Mouse (Mus musculus): ENCODE data around the gene Trim25.
"Not testable (repeated sequence)": the region's sequence is repeated elsewhere in the genome, so short reads cannot be mapped to it uniquely, and the experiment has no call there.

Trim25 gene

GRCm38 (mm10) chr11:88994492-88994891 lies 4.7 kb upstream of the Trim25 start:
- DNase-seq (ENCODE audit: low spot score) = no peak

GRCm38 (mm10) chr11:88995616-88996015 lies 3.6 kb upstream of the Trim25 start:
- DNase-seq (ENCODE audit: low spot score) = no peak

DNA sequence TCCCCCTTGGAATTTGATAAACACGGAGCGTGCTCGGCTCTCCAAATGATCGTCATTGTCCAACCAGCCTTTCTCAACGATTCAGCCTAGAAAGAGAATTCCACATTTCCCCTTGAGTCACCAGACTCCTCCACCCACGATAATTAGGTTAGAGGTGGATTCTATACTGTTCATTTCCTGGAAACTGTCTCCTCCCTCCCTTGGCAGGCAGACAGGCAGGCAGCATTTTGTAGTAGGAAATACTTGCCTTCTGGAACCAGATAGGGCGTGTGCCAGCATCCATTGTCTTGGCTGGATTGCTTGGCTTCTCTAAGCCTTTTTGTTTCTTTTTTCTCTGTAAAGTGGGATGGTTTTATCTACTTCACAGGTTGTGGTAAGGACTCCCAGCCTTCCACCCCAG lies 2.7 kb upstream of the Trim25 start:
- no peak for DNase-seq (ENCODE audit: low spot score)

GRCm38 (mm10) chr11:88997343-88997742 lies 1.8 kb upstream of the Trim25 start:
- DNase-seq (ENCODE audit: low spot score) = not testable (repeated sequence)

DNA sequence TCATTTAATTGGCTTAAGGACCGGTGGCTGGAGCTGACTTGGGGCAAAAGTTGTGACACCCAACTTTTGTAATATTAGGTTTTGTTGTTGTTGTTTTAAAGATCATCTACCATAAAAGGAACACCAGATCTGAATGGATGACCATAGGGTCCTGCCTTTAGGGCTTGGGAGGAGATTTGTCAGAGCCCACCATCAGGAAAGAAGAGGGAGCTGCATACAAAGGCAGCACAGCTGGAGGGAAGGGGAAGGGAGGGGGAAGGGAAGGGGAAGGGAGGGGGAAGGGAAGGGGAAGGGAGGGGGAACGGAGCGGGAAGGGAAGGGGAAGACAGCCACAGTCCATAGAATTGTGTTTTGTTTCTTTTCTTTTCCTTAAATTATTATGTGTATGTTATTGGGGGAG lies 770 bp upstream of the Trim25 start:
- no peak for DNase-seq (ENCODE audit: low spot score)

DNA sequence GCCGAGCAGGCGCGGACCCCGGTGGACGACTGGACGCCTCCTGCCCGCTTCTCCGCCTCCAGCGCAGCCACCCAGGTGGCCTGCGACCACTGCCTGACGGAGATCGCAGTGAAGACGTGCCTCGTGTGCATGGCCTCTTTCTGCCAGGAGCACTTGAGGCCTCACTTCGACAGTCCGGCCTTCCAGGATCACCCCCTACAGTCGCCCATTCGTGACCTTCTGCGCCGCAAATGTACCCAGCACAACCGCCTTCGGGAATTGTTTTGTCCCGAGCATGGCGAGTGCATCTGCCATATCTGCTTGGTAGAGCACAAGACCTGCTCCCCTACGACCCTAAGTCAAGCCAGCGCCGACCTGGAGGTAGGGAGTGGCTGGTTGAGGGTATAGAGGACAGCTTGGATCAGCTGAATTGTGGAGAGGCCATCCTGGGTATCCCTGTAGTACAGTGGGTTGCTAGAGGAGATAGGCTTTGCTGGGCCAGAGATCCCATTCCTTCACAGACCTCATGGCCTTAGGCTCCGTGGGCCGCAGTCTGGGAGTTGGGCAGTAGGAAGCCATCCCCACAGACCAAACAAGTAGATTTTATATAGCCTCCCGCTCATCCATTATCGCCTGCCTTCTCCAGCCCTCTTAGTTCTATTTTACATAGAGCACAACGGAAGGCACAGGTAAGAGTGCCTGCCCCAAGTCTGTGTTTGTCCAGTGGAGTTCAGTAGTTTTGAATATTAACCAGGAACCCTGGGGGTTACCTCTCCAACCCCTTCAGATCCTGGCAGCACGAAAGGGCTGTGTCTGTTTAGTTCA lies 749 bp downstream of the Trim25 start:
- peak; percentile 36 for DNase-seq (ENCODE audit: low spot score)

DNA sequence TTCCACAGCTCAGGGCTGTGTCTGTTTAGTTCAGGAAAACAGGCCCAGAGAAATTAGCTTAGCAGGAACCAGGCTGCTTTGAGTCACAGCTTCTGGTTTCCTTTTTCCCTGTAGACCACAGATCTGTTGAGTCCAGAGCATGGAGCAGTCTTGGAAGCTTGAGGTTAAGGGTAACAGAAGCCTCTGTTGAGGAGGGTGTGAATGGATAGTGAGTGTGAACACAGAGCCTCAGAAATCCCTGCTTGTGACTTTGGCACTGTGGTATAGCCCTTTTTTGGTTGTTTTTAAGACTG lies 1.3 kb downstream of the Trim25 start:
- no peak for DNase-seq (ENCODE audit: low spot score)

DNA sequence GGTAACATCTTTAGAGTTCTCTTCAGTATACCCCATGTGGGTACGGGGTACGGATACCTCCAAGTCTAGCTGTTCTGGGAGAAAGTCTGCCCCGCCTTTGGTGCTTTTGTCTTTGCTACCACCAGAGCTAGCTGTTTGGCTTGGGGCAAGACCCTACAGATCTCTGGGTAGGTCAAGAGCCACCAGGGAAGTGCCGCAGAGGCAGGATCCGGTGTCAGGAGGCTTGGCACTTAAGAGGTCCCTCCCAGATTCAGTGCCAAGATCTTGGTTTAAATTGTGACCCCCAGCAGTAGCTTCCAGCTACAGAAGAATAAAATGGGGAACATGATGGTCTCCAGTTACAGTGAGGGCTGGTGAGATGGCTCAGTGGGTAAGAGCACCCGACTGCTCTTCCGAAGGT lies 2.4 kb downstream of the Trim25 start:
- DNase-seq (ENCODE audit: low spot score) = no peak

DNA sequence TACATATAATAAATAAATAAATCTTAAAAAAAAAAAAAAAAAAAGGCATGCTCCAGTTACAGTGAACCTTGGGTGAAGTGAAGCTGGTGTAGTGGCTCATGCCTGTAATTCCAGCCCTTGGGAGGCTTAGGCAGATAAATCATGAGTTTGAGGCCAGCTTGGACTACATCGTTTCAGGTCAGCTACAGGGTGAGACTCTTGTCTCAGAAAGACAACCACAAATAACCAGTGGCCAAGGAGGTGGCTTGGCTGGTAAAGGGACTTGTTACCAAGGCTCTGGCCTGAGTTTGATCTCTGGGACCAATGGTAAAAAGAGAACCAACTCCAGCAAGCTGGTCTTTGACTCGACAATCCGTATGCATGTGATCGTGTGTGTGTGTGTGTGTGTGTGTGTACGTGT lies 2.9 kb downstream of the Trim25 start:
- no peak for DNase-seq (ENCODE audit: low spot score)

- peak; percentile 26 for DNase-seq (ENCODE audit: low spot score)
These were observed 3.4 kb downstream of the Trim25 start for GRCm38 (mm10) chr11:89002621-89003020.

DNA sequence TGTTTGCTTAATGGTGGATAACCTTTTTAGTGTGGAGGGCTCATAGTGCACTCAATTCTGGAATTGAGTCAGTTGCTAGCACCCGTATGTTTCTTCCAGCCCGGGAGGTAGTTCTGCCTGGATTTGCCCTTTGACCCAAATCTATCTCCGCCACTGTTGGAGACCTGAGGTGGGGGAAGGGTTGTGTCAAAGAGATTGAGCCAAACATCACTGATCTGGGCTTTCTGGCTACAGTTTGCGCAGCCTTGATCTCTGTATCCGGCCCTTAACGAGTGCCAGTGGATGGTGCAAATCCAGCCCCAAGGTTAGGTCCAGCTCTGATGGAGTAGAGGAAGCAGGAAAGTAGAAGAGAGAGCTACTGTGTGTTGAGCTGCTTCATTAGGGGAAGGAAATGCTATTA lies 3.9 kb downstream of the Trim25 start:
- DNase-seq (ENCODE audit: low spot score) = peak; percentile 16

GRCm38 (mm10) chr11:89003726-89004125 lies 4.5 kb downstream of the Trim25 start:
- DNase-seq (ENCODE audit: low spot score) = peak; percentile 24

GRCm38 (mm10) chr11:89005473-89005872 lies 6.3 kb downstream of the Trim25 start:
- DNase-seq (ENCODE audit: low spot score) = no peak

GRCm38 (mm10) chr11:89006404-89006803 lies 7.2 kb downstream of the Trim25 start:
- no peak for DNase-seq (ENCODE audit: low spot score)

- no peak for DNase-seq (ENCODE audit: low spot score)
These were observed 8.4 kb downstream of the Trim25 start for GRCm38 (mm10) chr11:89007582-89007981.

DNA sequence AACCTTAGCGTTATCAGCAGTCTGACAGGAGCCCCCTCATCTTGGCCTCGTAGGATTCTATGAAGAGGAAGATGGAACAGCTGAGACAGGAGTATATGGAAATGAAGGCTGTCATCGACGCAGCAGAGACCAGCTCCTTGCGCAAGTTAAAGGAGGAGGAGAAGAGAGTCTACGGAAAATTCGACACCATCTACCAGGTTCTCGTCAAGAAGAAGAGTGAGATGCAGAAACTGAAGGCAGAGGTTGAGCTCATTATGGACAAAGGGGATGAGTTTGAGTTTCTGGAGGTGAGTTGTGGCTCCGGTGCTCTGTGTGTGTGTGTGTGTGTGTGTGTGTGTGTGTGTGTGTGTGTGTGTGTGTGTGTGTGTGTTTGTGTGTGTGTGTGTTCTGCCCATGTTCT lies 9.9 kb downstream of the Trim25 start:
- DNase-seq (ENCODE audit: low spot score) = no peak

DNA sequence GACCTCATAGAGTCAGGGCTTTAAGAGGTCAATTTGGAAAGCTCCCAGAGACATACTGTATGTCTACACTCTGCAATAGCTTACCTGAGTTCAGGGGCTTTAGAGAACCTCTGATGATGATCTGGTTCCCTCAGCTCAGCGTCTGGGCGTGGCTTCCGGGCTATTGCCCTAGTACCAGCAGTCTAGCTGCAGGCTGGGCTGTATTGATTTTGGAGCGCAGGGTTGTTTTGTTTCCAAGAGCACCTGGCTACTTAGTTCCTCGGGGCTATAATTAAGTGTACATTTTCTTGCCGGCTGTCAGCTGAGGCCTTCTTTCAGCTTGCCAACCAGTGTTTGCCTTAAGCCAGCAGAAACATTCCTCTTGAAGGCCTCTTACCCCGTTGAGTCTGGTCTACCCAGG lies 10.3 kb downstream of the Trim25 start:
- no peak for DNase-seq (ENCODE audit: low spot score)

DNA sequence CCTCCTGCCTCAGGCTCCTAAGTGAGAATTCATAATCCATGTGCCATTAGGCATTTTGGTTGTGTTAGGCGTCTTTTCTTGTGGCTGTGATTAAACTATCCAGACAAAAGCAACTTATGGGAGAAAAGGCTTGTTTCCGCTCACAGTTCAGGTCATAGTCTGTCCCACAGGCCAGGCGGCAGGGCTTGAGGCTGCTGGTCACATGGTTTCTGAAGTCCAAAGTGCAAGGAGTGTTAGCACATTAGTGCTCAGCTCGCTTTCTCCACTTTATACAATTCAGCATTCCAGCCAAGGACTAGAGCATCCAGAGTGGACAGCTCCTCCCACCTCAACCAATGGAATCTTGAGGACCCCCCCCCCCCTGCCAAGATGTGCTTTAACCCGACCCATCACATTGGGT lies 13.1 kb downstream of the Trim25 start:
- DNase-seq (ENCODE audit: low spot score) = no peak

- DNase-seq (ENCODE audit: low spot score) = no peak
These were observed 18.5 kb downstream of the Trim25 start for GRCm38 (mm10) chr11:89017514-89018182.

- no peak for DNase-seq (ENCODE audit: low spot score)
These were observed 21.6 kb downstream of the Trim25 start for GRCm38 (mm10) chr11:89020681-89021305.

DNA sequence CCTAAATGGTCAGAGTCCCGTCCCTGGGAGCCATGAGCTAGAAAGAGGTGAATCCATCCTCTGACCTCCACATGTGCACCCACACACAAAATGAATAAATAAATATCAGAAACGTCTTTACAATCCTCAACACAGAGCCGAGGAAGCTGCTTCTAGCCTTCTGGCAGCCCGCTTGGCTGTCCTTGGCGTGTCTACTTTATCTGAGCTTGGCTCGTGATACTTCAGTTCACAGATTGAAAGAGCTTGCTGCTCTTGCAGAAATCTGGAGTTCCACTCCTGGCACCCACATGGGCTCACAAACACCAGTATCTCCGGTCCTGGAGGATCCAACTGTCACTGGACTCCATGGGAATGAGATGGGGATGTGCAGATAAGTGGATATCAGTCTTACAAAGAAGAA lies 22.5 kb downstream of the Trim25 start:
- peak; percentile 42 for DNase-seq (ENCODE audit: low spot score)

DNA sequence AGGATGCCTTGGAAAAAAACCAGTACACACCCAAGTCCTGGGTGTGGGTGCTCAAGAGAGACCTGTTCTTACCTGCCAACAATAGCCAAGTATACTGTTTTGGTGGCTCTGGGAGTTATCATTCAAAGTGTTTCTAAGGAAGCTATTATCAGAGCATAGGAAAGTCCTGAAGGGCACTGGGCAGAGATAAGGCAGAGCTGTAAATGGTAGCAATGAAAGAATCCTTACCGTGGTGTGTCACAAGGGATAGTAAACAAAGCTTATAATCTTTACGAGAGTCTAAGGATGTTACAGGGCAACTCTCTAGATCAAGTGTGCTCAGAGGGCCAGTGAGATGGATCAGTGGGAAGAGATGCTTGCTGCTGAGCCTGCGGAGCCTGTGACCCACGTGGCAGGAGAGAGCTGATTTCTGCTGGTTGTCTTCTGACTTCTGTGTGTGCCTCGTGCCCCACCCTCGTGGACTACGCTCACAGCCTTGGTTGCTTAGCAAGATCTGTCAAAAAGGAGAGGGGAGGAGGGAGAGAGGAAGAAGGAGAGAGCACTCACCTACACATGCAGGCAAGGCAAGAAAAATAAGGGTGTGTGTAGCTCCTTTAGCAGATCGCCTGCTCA lies 23.1 kb downstream of the Trim25 start:
- no peak for DNase-seq (ENCODE audit: low spot score)

DNA sequence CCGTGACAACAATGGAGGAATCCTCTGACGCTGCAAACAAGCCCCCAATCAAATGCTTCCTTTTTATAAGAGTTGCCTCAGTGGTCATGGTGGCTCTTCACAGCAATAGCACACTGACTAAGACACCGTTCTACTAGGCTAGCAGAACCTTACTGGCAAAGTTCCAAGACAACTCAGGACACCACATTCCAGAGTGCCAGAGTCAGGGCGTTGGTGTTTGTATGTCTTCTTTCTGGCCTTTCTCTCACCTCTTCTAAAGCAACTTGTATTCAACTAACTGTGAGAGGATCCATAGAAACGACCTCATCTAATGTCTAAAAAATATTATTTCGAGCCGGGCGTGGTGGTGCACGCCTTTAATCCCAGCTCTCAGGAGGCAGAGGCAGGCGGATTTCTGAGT lies 24.3 kb downstream of the Trim25 start:
- no peak for DNase-seq (ENCODE audit: low spot score)
